Mouse (Mus musculus): ENCODE measurements around the gene Phf11d. TPM values are rescaled to one million over a fixed set of nuclear protein-coding genes. Genes with fewer than 3 reads are reported as not detected.
A peak's percentile ranks its signal among the peaks of the same experiment; 100 is the strongest.
"Not testable (repeated sequence)": the region's sequence is repeated elsewhere in the genome, so short reads cannot be mapped to it uniquely, and the experiment has no call there.

Phf11d gene
- 0.84 and 0.88 TPM in 2 replicates for polyA plus RNA-seq (2012; rRNA removed)

DNA sequence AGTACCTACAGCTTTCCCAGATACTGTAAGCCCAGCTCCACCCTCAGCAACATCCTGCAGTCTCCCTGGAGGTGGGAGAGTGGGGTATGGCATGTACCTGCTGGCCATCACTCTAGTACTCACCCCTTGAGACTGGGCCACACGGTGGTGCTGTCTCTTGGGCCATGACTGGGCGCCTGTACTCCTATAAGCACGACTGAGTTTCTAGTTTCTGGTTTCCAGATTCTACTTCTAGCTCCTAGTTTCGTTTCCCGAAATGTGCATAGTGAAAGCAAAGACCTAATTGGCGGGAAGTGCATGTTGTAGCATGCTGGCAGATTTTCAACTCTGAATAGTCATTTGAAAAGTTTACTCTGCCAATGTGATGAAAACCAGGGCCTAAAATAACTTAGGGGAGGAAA is at the start of gene Phf11d:
Phf11d (minus strand) TSS at position 227 of the 401 bp plus-strand sequence.
- H3K27me3 ChIP-seq (ENCODE audit: control insufficient read depth, insufficient read depth, low read length): no peaks in the 10 kb centered on the region
- no peaks in the 10 kb centered on the region for H3K36me3 ChIP-seq (ENCODE audit: control insufficient read depth, insufficient read depth, low read length)
- peak within 1 kb of the TSS; percentile 32; the same call in 1 of the 2 replicates for H3K27ac ChIP-seq (ENCODE audit: control insufficient read depth, insufficient read depth, low read depth, low read length)
- no peak within 1 kb of the TSS for H3K4me3 ChIP-seq (ENCODE audit: control insufficient read depth, low read depth, low read length)
- no peak for TF ChIP-seq POLR2A (IDR thresholded peaks at IDR 0.05; ENCODE audit: control insufficient read depth, low read depth, low read length)
- TF ChIP-seq CTCF (IDR thresholded peaks at IDR 0.05; ENCODE audit: control insufficient read depth, insufficient read depth, insufficient replicate concordance, low read depth, low read length): no peak
- no peaks in the 10 kb centered on the region for H3K4me1 ChIP-seq (ENCODE audit: control insufficient read depth, insufficient read depth, low read length)

DNA sequence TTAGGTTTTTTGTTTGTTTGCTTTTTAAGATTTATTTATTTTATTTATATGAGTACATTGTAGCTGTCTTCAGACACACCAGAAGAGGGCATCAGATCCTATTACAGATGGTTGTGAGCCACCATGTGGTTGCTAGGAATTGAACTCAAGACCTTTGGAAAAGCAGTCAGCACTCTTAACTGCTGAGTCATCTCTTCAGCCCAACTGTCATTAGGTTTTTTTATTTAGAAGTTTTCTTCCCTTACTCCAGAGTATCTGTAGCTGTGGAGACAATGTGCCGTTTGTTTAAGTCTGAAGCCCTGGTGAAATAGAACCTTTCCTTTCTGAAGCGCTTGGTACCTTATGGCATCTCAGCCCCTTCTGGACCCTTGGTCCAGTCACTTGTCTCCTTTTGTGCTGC is 49.7 kb upstream of the Phf11d start:
- H3K27me3 ChIP-seq (ENCODE audit: control insufficient read depth, insufficient read depth, low read length); H3K4me3 ChIP-seq (ENCODE audit: control insufficient read depth, low read depth, low read length); H3K27ac ChIP-seq (ENCODE audit: control insufficient read depth, insufficient read depth, low read depth, low read length); H3K36me3 ChIP-seq (ENCODE audit: control insufficient read depth, insufficient read depth, low read length); H3K4me1 ChIP-seq (ENCODE audit: control insufficient read depth, insufficient read depth, low read length): not testable (repeated sequence)

DNA sequence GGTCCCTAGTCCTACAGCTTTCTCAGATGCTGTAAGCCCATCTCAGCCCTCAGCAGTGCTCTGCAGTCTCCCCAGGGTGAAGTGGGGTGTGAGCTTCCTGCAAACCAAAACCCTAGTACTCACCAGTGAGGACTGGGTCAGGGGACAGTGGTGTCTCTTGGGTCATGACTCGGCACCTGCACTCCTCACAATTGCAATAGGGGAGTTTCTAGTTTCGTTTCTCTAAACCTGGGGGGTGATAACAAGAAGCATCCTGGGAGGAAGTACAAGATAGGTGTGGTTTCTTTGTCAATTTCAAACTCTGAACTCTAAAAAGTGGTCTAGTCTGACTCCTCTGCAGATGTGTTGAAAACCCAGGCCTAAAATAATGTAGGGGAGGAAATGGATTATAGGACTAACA is 31.7 kb upstream of the Phf11d start:
- Histone ChIP-seq H3K27ac (ENCODE audit: control insufficient read depth, insufficient read depth, low read depth, low read length) (no peak overlapping the region), H3K4me1 (ENCODE audit: control insufficient read depth, insufficient read depth, low read length) (no peaks in the 10 kb centered on the region; the same call in 1 of the 2 replicates), H3K4me3 (ENCODE audit: control insufficient read depth, low read depth, low read length) (no peak overlapping the region), H3K27me3 (ENCODE audit: control insufficient read depth, insufficient read depth, low read length) (no peaks in the 10 kb centered on the region), H3K36me3 (ENCODE audit: control insufficient read depth, insufficient read depth, low read length) (no peaks in the 10 kb centered on the region)
- TF ChIP-seq POLR2A (IDR thresholded peaks at IDR 0.05; ENCODE audit: control insufficient read depth, low read depth, low read length): no peak
- TF ChIP-seq CTCF (IDR thresholded peaks at IDR 0.05; ENCODE audit: control insufficient read depth, insufficient read depth, insufficient replicate concordance, low read depth, low read length): no peak

DNA sequence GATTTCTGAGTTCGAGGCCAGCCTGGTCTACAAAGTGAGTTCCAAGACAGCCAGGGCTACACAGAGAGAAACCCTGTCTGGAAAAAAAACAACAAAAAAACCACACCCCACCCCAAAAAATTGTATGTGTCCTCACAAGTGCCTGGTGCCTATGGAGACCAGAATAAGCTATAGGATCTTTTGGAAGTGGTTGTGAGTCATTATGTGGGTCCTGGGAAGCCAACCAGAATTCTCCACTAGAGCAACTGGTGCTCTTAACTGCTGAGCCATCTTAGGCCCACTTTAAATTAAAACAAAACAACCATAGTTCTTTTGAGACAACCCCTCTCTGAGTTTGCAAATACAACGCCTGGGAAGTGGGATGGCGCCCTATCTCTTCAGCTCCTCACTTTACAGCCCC is 30.0 kb upstream of the Phf11d start, which contains the start of gene Phf11c:
Phf11c (minus strand) TSS at position 101 of the 400 bp plus-strand sequence.
- Histone ChIP-seq H3K27me3 (ENCODE audit: control insufficient read depth, insufficient read depth, low read length) (no peaks in the 10 kb centered on the region), H3K4me1 (ENCODE audit: control insufficient read depth, insufficient read depth, low read length) (no peaks in the 10 kb centered on the region; the same call in 1 of the 2 replicates)

DNA sequence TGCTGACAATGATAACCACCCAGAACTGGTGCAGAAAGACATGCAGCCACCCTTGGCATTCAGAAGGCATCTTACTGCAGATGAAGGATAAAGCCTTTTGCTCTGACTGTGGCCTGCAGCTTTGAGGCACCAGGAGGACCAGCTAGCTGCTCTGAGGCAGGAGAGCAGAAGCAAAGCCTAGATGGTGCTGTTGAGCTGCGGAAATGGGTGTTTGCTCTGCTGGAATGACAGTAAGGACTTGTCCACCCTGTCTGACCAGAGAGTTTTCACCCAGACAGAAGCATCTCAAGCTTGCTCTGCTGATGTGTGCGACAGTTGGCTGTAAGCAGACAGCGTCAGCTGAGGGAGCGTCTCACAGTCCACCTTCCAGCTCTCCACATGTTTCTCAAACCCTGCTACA is 24.9 kb upstream of the Phf11d start:
- H3K27ac ChIP-seq (ENCODE audit: control insufficient read depth, insufficient read depth, low read depth, low read length); H3K36me3 ChIP-seq (ENCODE audit: control insufficient read depth, insufficient read depth, low read length); H3K27me3 ChIP-seq (ENCODE audit: control insufficient read depth, insufficient read depth, low read length); H3K4me1 ChIP-seq (ENCODE audit: control insufficient read depth, insufficient read depth, low read length); H3K4me3 ChIP-seq (ENCODE audit: control insufficient read depth, low read depth, low read length): not testable (repeated sequence)

More for the DNA sequence above, 30.0 kb upstream of the Phf11d start, which contains the start of gene Phf11c:
- H3K4me3 ChIP-seq (ENCODE audit: control insufficient read depth, low read depth, low read length): no peak within 1 kb of the TSS
- H3K27ac ChIP-seq (ENCODE audit: control insufficient read depth, insufficient read depth, low read depth, low read length): no peak within 1 kb of the TSS
- TF ChIP-seq CTCF (IDR thresholded peaks at IDR 0.05; ENCODE audit: control insufficient read depth, insufficient read depth, insufficient replicate concordance, low read depth, low read length) (no peak), POLR2A (IDR thresholded peaks at IDR 0.05; ENCODE audit: control insufficient read depth, low read depth, low read length) (no peak)
- no peaks in the 10 kb centered on the region for H3K36me3 ChIP-seq (ENCODE audit: control insufficient read depth, insufficient read depth, low read length)

DNA sequence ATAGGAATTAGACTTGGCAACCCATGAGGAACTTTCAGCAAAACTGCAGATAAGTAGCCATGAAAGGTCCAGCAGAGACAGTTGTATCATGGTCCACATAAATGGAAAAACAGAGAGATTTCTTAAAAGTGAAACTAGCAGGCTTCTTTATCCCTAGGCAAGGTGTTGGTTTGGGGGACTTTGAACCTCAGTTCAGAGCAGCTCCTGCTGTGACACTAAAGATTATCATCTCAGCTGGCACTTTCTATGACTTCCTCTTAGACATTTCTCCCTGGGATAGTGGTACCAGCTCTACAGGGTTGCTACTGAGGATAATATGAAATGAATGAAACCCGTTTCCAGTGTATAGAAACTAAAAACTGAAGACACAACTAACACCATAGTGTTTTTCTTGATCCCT is 24.3 kb upstream of the Phf11d start:
- Histone ChIP-seq H3K36me3 (ENCODE audit: control insufficient read depth, insufficient read depth, low read length) (no peaks in the 10 kb centered on the region), H3K27ac (ENCODE audit: control insufficient read depth, insufficient read depth, low read depth, low read length) (no peak overlapping the region), H3K4me1 (ENCODE audit: control insufficient read depth, insufficient read depth, low read length) (no peaks in the 10 kb centered on the region; the same call in 1 of the 2 replicates), H3K4me3 (ENCODE audit: control insufficient read depth, low read depth, low read length) (no peak overlapping the region), H3K27me3 (ENCODE audit: control insufficient read depth, insufficient read depth, low read length) (no peaks in the 10 kb centered on the region)
- no peak for TF ChIP-seq CTCF (IDR thresholded peaks at IDR 0.05; ENCODE audit: control insufficient read depth, insufficient read depth, insufficient replicate concordance, low read depth, low read length)
- no peak for TF ChIP-seq POLR2A (IDR thresholded peaks at IDR 0.05; ENCODE audit: control insufficient read depth, low read depth, low read length)

DNA sequence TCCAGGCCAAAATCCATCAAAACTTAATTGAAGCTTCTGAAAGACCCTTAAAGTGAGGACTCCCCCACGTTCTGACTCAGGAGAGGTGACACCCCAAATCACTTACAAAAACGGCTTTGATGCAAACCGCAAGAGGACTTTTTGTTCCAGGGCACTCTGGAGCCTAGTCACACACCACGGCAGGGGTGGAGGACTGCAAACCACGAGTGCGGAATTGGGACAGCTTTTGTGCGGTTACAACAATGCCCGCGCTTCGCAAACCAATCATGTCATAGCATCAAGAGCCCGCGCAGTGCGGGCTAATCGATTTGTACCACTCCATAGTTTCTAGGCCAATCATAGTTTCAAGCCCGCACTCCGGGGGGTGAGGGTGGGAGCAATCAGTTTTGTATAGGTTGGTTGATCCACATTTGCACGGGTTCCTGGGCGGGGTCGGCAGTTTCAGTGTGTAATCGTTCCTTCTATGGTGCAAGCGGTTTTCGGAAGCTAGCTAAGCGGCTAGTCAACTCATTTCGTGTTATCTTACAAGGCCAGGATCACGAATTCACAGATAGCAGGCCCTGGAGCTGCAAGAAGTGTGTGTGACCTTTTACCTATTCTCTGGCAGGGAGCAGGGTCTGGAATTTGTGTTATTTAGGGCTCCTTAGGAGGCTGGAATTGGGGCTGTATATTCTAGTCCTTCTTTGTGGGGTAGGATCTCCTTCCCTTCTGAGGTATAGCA is 5.2 kb upstream of the Phf11d start:
- Histone ChIP-seq H3K4me1 (ENCODE audit: control insufficient read depth, insufficient read depth, low read length) (no peaks in the 10 kb centered on the region; the same call in 1 of the 2 replicates), H3K27ac (ENCODE audit: control insufficient read depth, insufficient read depth, low read depth, low read length) (no peak overlapping the region), H3K4me3 (ENCODE audit: control insufficient read depth, low read depth, low read length) (peak overlapping the region; percentile 17; the same call in 1 of the 2 replicates), H3K27me3 (ENCODE audit: control insufficient read depth, insufficient read depth, low read length) (no peaks in the 10 kb centered on the region), H3K36me3 (ENCODE audit: control insufficient read depth, insufficient read depth, low read length) (no peaks in the 10 kb centered on the region)
- TF ChIP-seq POLR2A (IDR thresholded peaks at IDR 0.05; ENCODE audit: control insufficient read depth, low read depth, low read length): no peak
- TF ChIP-seq CTCF (IDR thresholded peaks at IDR 0.05; ENCODE audit: control insufficient read depth, insufficient read depth, insufficient replicate concordance, low read depth, low read length): no peak

Measured in testis, adult 2 months (tissue).